8 mouse cellular contexts compared by ENCODE assay signal in genomic region chr3:145938405-145939349, GRCm38 (mm10). TPM values are rescaled to one million over a fixed set of nuclear protein-coding genes. Genes with fewer than 3 reads are reported as not detected.
DNase-seq lines count a peak whose midpoint lies in the region; ATAC-seq and TF ChIP-seq lines count a peak whose summit lies in the region.

No protein-coding gene starts in this region.

- no peaks in the 10 kb centered on the region for H3K9me3 ChIP-seq in CH12.LX (replicated peaks; ENCODE audit: low read length)
- H3K9me3 ChIP-seq in hindbrain, embryonic 13.5 days = no peaks in the 10 kb centered on the region
- no peaks in the 10 kb centered on the region for H3K9me3 ChIP-seq in liver, embryonic 16.5 days (replicated peaks; ENCODE audit: control insufficient read depth, low read length)

- in situ Hi-C loops in CH12.LX (cut with MboI; ENCODE audit: low pct_ligation_motif_present, low pct_unique_long_range_greater_than_20kb, low sequenced_read_pairs) = loop anchor here (5.0 kb wide), 2 partner anchors 119 to 244 kb away; no protein-coding TSS in a partner anchor

- dilution Hi-C loops in CH12.LX (cut with MboI; ENCODE audit: extremely low pct_ligation_motif_present, extremely low pct_unique_long_range_greater_than_20kb, low sequenced_read_pairs) = no loop called here

- no peak for TF ChIP-seq POLR2A in CH12.LX (IDR thresholded peaks at IDR 0.05; ENCODE audit: low read depth, low read length)
- TF ChIP-seq POLR2A in testis, adult 2 months (IDR thresholded peaks at IDR 0.05; ENCODE audit: control insufficient read depth, low read depth, low read length) = no peak

- TF ChIP-seq CTCF in CH12.LX (conservative IDR thresholded peaks at IDR 0.05 in 1 of 2, IDR thresholded peaks at IDR 0.05 in 1 of 2; ENCODE audit: low read depth in 2 of 2, low read length in 2 of 2) = 0 out of 4 replicates have a peak, but pooled peaks of 1 of the 2 experiments have one; percentile 2
- TF ChIP-seq CTCF in testis, adult 2 months (IDR thresholded peaks at IDR 0.05; ENCODE audit: control insufficient read depth, insufficient read depth, insufficient replicate concordance, low read depth, low read length) = no peak

- H3K27ac ChIP-seq in CH12.LX (ENCODE audit: insufficient read depth, low read depth) = no peak overlapping the region
- peak overlapping the region; percentile 84 for H3K27ac ChIP-seq in hindbrain, embryonic 13.5 days
- no peak overlapping the region; the same call in 1 of the 2 replicates for H3K27ac ChIP-seq in liver, embryonic 16.5 days (ENCODE audit: low read length)
- peak overlapping the region; percentile 65 for H3K27ac ChIP-seq in testis, adult 2 months (ENCODE audit: control insufficient read depth, insufficient read depth, low read depth, low read length)

- no peaks in the 10 kb centered on the region for H3K27me3 ChIP-seq in CH12.LX (replicated peaks)
- H3K27me3 ChIP-seq in hindbrain, embryonic 13.5 days = no peaks in the 10 kb centered on the region
- no peaks in the 10 kb centered on the region for H3K27me3 ChIP-seq in liver, embryonic 16.5 days (ENCODE audit: control insufficient read depth, insufficient read depth, low read depth, low read length)
- no peaks in the 10 kb centered on the region for H3K27me3 ChIP-seq in testis, adult 2 months (ENCODE audit: control insufficient read depth, insufficient read depth, low read length)

- no peak for TF ChIP-seq EP300 in CH12.LX (IDR thresholded peaks at IDR 0.05; ENCODE audit: low read length)

- ATAC-seq in hindbrain, embryonic 13.5 days (ENCODE audit: low FRiP score) = peak; percentile 47
- no peak; the same call in 1 of the 2 replicates for ATAC-seq in liver, embryonic 16.5 days (ENCODE audit: low read depth)

- H3K36me3 ChIP-seq in CH12.LX (replicated peaks in 1 of 2; ENCODE audit: control insufficient read depth in 1 of 2, insufficient read depth in 1 of 2, low read length in 1 of 2) = peaks cover 22 to 56% of the 10 kb centered on the region in 2 experiments
- peaks cover 18% of the 10 kb centered on the region for H3K36me3 ChIP-seq in hindbrain, embryonic 13.5 days
- peaks cover under 1% of the 10 kb centered on the region; the same call in 1 of the 2 replicates for H3K36me3 ChIP-seq in liver, embryonic 16.5 days (ENCODE audit: control insufficient read depth, insufficient read depth)
- peaks cover 4% of the 10 kb centered on the region; the same call in 1 of the 2 replicates for H3K36me3 ChIP-seq in testis, adult 2 months (ENCODE audit: control insufficient read depth, insufficient read depth, low read length)

- peaks cover 11 to 80% of the 10 kb centered on the region in 2 experiments for H3K4me1 ChIP-seq in CH12.LX (ENCODE audit: control insufficient read depth in 1 of 2, insufficient read depth in 2 of 2)
- peaks cover 39% of the 10 kb centered on the region for H3K4me1 ChIP-seq in hindbrain, embryonic 13.5 days (replicated peaks)
- peaks cover 30% of the 10 kb centered on the region for H3K4me1 ChIP-seq in liver, embryonic 16.5 days (ENCODE audit: control insufficient read depth, low read depth, low read length)
- H3K4me1 ChIP-seq in testis, adult 2 months (ENCODE audit: control insufficient read depth, insufficient read depth, low read length) = peaks cover 13% of the 10 kb centered on the region

- peak overlapping the region; percentile 93 for H3K9ac ChIP-seq in CH12.LX (ENCODE audit: insufficient read depth, low read depth)
- peak overlapping the region; percentile 96 for H3K9ac ChIP-seq in hindbrain, embryonic 13.5 days
- H3K9ac ChIP-seq in liver, embryonic 16.5 days (ENCODE audit: low read depth, low read length) = peak overlapping the region; percentile 88

- TF ChIP-seq RAD21 in CH12.LX (IDR thresholded peaks at IDR 0.05; ENCODE audit: low read depth, low read length) = no peak

- WGBS in hindbrain, embryonic 13.5 days = 18% methylated on average over 48 of the region's 50 CpGs
- 22% methylated on average over 34 of the region's 50 CpGs for WGBS in liver, embryonic 16.5 days (ENCODE audit: insufficient replicate concordance)

- H3K4me2 ChIP-seq in CH12.LX (ENCODE audit: insufficient read depth, low read depth, poor library complexity, severe bottlenecking) = peak overlapping the region; percentile 95
- peak overlapping the region; percentile 84 for H3K4me2 ChIP-seq in hindbrain, embryonic 13.5 days
- peak overlapping the region; percentile 86 for H3K4me2 ChIP-seq in liver, embryonic 16.5 days (ENCODE audit: low read depth, low read length)

- intact Hi-C loops in gastrocnemius, postnatal 36 days (cut with DNase I) = loop anchor here (5.0 kb wide), 1 partner anchor 119 kb away; no protein-coding TSS in a partner anchor

- DNase-seq in gastrocnemius, postnatal 4 days (ENCODE audit: low spot score in 2 of 2) = peak; percentile 23 to 24
- no peak for DNase-seq in gastrocnemius, postnatal 36 days
- no peak for DNase-seq in CH12.LX (ENCODE audit: extremely low read depth)
- DNase-seq in cerebellum, adult 9-11 months = peak; percentile 57
- no peak for DNase-seq in left cerebral cortex, adult 18-20 months (ENCODE audit: low spot score in 2 of 2)

- peak overlapping the region; percentile 81 to 90 (median 82) for H3K4me3 ChIP-seq in CH12.LX (replicated peaks in 1 of 3; ENCODE audit: low read depth in 2 of 3, low read length in 2 of 3, poor library complexity in 1 of 3)
- peak overlapping the region; percentile 99 for H3K4me3 ChIP-seq in hindbrain, embryonic 13.5 days
- peak overlapping the region; percentile 88 for H3K4me3 ChIP-seq in liver, embryonic 16.5 days (ENCODE audit: low read depth, low read length)
- H3K4me3 ChIP-seq in testis, adult 2 months (ENCODE audit: control insufficient read depth, low read depth, low read length) = peak overlapping the region; percentile 96

- H3K79me2 ChIP-seq in CH12.LX (replicated peaks; ENCODE audit: control insufficient read depth, extremely low read depth, insufficient read depth, poor library complexity, severe bottlenecking) = peaks cover 47% of the 10 kb centered on the region

TF ChIP-seq in CH12.LX, 34 proteins besides CTCF, POLR2A, EP300 and RAD21:
- TF ChIP-seq MAZ (IDR thresholded peaks at IDR 0.05; ENCODE audit: low read depth, low read length) (0 out of 2 replicates have a peak, but pooled peaks have one; percentile 29), SIN3A (IDR thresholded peaks at IDR 0.05; ENCODE audit: low read length) (peak; percentile 67; the same call in 1 of the 2 replicates), KAT2A (IDR thresholded peaks at IDR 0.05; ENCODE audit: insufficient replicate concordance, low read length) (no peak), NRF1 (IDR thresholded peaks at IDR 0.05; ENCODE audit: low read depth, low read length) (no peak), MXI1 (IDR thresholded peaks at IDR 0.05; ENCODE audit: low read depth, low read length) (peak; percentile 68), CHD1 (IDR thresholded peaks at IDR 0.05; ENCODE audit: low read depth, low read length) (peak; percentile 88; the same call in 1 of the 2 replicates), ZMIZ1 (IDR thresholded peaks at IDR 0.05; ENCODE audit: low read depth, low read length) (peak; percentile 40; the same call in 1 of the 2 replicates), MAFK (IDR thresholded peaks at IDR 0.05; ENCODE audit: insufficient replicate concordance, low read length) (0 out of 2 replicates have a peak, but pooled peaks have one; percentile 16), MYC (IDR thresholded peaks at IDR 0.05; ENCODE audit: low read depth, low read length) (no peak), ZC3H11A (IDR thresholded peaks at IDR 0.05; ENCODE audit: low read depth, low read length) (no peak), CHD2 (IDR thresholded peaks at IDR 0.05; ENCODE audit: low read length) (peak; percentile 44; the same call in 1 of the 2 replicates), RCOR1 (conservative IDR thresholded peaks at IDR 0.05; ENCODE audit: low read depth, low read length) (no peak), HCFC1 (IDR thresholded peaks at IDR 0.05; ENCODE audit: low read depth, low read length) (peak; percentile 12; the same call in 1 of the 2 replicates)

RNA-seq across cellular contexts. Expression of gene 2410004B18Rik, which starts 0.9 kb away (rescaled TPM):
- 10 to 100 TPM; 15.0 to 22.4 TPM for total RNA-seq in gastrocnemius, postnatal 4 days (2021)
- total RNA-seq in gastrocnemius, postnatal 36 days (2021) = 10 to 100 TPM; 17.2 to 18.0 TPM
- 51.9 and 77.1 TPM in 2 replicates for total RNA-seq in CH12.LX (2012; rRNA removed)
- 123 and 155 TPM in 2 replicates for total RNA-seq in CH12.LX (2014; rRNA removed)
- 130 and 138 TPM in 2 replicates for polyA plus RNA-seq in CH12.LX (2012; ENCODE audit: insufficient read length, low read depth)
- polyA plus RNA-seq in hindbrain, embryonic 13.5 days (2015; fragmentation: Nextera tagmentation; extraction: Ambion mirVana) = 73.2 and 74.1 TPM in 2 replicates
- polyA plus RNA-seq in liver, embryonic 16.5 days (2015; fragmentation: Nextera tagmentation; extraction: Ambion mirVana) = 10.4 and 11.1 TPM in 2 replicates
- polyA plus RNA-seq in testis, adult 2 months (2012; rRNA removed) = 12.1 and 13.0 TPM in 2 replicates
- 10 to 100 TPM; 38.6 to 38.9 TPM for total RNA-seq in left cerebral cortex, adult 18-20 months (2021)

RNA-seq across cellular contexts. Expression of gene Bcl10, which starts 16.1 kb away (rescaled TPM):
- 10 to 100 TPM; 23.7 to 26.8 TPM for total RNA-seq in gastrocnemius, postnatal 4 days (2021)
- 10 to 100 TPM in 1 of 2 experiments, 1 to 10 TPM in 1; 8.5 to 10.0 TPM for total RNA-seq in gastrocnemius, postnatal 36 days (2021)
- total RNA-seq in CH12.LX (2012; rRNA removed) = 68.8 and 73.6 TPM in 2 replicates
- 166 and 177 TPM in 2 replicates for total RNA-seq in CH12.LX (2014; rRNA removed)
- polyA plus RNA-seq in CH12.LX (2012; ENCODE audit: insufficient read length, low read depth) = 79.0 and 103 TPM in 2 replicates
- polyA plus RNA-seq in hindbrain, embryonic 13.5 days (2015; fragmentation: Nextera tagmentation; extraction: Ambion mirVana) = 38.4 and 40.9 TPM in 2 replicates
- polyA plus RNA-seq in liver, embryonic 16.5 days (2015; fragmentation: Nextera tagmentation; extraction: Ambion mirVana) = 20.3 and 21.5 TPM in 2 replicates
- 4.6 and 4.7 TPM in 2 replicates for polyA plus RNA-seq in testis, adult 2 months (2012; rRNA removed)
- 10 to 100 TPM; 13.2 to 15.0 TPM for total RNA-seq in left cerebral cortex, adult 18-20 months (2021)

RNA-seq across cellular contexts. Expression of gene Syde2, which starts 49.0 kb away (rescaled TPM):
- 1 to 10 TPM; 4.8 to 5.0 TPM for total RNA-seq in gastrocnemius, postnatal 4 days (2021)
- total RNA-seq in gastrocnemius, postnatal 36 days (2021) = under 1 TPM; 0.79 to 0.82 TPM
- total RNA-seq in CH12.LX (2012; rRNA removed) (not detected in 2 replicates), CH12.LX (2014; rRNA removed) (0.30 and 0.31 TPM in 2 replicates)
- 0.10 TPM in 2 replicates for polyA plus RNA-seq in CH12.LX (2012; ENCODE audit: insufficient read length, low read depth)
- polyA plus RNA-seq in hindbrain, embryonic 13.5 days (2015; fragmentation: Nextera tagmentation; extraction: Ambion mirVana) = 0.31 and 0.36 TPM in 2 replicates
- polyA plus RNA-seq in liver, embryonic 16.5 days (2015; fragmentation: Nextera tagmentation; extraction: Ambion mirVana) = 0.44 and 0.68 TPM in 2 replicates
- polyA plus RNA-seq in testis, adult 2 months (2012; rRNA removed) = 0.72 and 0.77 TPM in 2 replicates
- 1 to 10 TPM; 2.6 TPM for total RNA-seq in left cerebral cortex, adult 18-20 months (2021)

Comparison
In these comparisons a context has a peak if more than half of its experiments do, and no peak if none do; other contexts are left out.
1. DNase-seq: peak in gastrocnemius, postnatal 4 days (2 of 2) and cerebellum, adult 9-11 months (single experiment); none in gastrocnemius, postnatal 36 days (0 of 2), CH12.LX (single experiment) and left cerebral cortex, adult 18-20 months (0 of 2).
2. H3K27ac ChIP-seq: peak in hindbrain, embryonic 13.5 days (single experiment) and testis, adult 2 months (single experiment); none in CH12.LX (single experiment) and liver, embryonic 16.5 days (single experiment).
3. Peak in every context shown above with its lines, with median percentiles within 50 percentile points of each other: H3K4me2 ChIP-seq, H3K4me3 ChIP-seq and H3K9ac ChIP-seq.